Mouse (Mus musculus): ENCODE measurements around the gene Skp1a.

DNA sequence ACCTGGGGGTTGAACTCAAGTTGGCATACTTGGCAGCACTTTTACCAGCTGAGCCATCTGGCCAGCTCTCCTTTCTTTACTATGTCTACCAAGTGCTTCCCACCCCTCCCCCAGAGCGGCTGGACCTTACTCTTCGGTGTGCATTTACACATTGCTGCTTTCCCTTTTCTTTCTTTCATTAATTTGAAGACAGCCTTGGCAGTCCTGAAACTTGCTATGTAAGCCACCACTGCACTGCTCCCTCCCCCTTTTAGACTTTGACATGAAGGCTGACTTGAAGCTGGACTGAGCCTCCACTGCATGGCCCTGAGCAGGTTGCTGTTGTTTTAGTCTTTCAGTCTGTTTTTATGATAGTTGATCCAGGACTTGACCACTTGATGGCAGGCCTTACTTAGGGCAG lies 17.7 kb downstream of the Skp1a start:
- TF ChIP-seq POLR2A (IDR thresholded peaks at IDR 0.05; ENCODE audit: low read depth, low read length): no peak
- TF ChIP-seq CTCF (IDR thresholded peaks at IDR 0.05; ENCODE audit: extremely low read depth, insufficient read length, insufficient replicate concordance, low read depth, low read length): no peak

All from small intestine, adult 2 months (tissue).